Mouse (Mus musculus) MEL (cell line): ENCODE measurements at regions not wholly inside any gene's neighbourhood (a gene's known extent, or its start where the extent isn't known, plus 50 kb on each side); places are given as distances from the start of the nearest gene placed in this dataset.

Source experiments
- CTCF ChIP-seq, 3 experiments: IDR thresholded peaks in 2 of 3; conservative IDR thresholded peaks in 1 of 3; 2 replicates each; pipeline ENCODE4 v1.5.1; 2011 to 2012; ENCODE audit warnings: low read length in 3 of 3, low read depth in 2 of 3, mild to moderate bottlenecking in 2 of 3, improper control_type of control experiment in 1 of 3, inconsistent platforms in 1 of 3, mixed read lengths in 1 of 3, moderate library complexity in 1 of 3; ENCODE audit not compliant: control insufficient read depth in 1 of 3, insufficient read depth in 1 of 3, poor library complexity in 1 of 3, severe bottlenecking in 1 of 3
- POLR2A ChIP-seq, 2 experiments: IDR thresholded peaks; 2 replicates each; pipeline ENCODE4 v1.6.1; 2011 to 2012; ENCODE audit warnings: low read length in 2 of 2, mild to moderate bottlenecking in 2 of 2, control low read depth in 1 of 2, improper control_type of control experiment in 1 of 2, low read depth in 1 of 2, moderate library complexity in 1 of 2; ENCODE audit not compliant: control insufficient read depth in 1 of 2, insufficient read depth in 1 of 2, poor library complexity in 1 of 2
- SIN3A ChIP-seq: IDR thresholded peaks from 2 replicates; pipeline ENCODE4 v1.6.1; 2012; ENCODE audit warnings: low read length, improper control_type of control experiment, inconsistent platforms
- ZMIZ1 ChIP-seq: IDR thresholded peaks from 2 replicates; pipeline ENCODE4 v1.6.1; 2012; ENCODE audit warnings: low read depth, mild to moderate bottlenecking, inconsistent platforms, low read length, improper control_type of control experiment, moderate library complexity

GRCm38 (mm10) chr1:128898025-128898424 lies 305.9 kb upstream of the Cxcr4 start:
- TF ChIP-seq SIN3A = no peak
- no peak for TF ChIP-seq CTCF (IDR thresholded peaks at IDR 0.05 in 2 of 3, conservative IDR thresholded peaks at IDR 0.05 in 1 of 3; ENCODE audit: control insufficient read depth in 1 of 3, insufficient read depth in 1 of 3, low read depth in 2 of 3, low read length in 3 of 3, poor library complexity in 1 of 3, severe bottlenecking in 1 of 3)
- no peak for TF ChIP-seq POLR2A (IDR thresholded peaks at IDR 0.05; ENCODE audit: control insufficient read depth in 1 of 2, insufficient read depth in 1 of 2, low read depth in 1 of 2, low read length in 2 of 2, poor library complexity in 1 of 2)
- TF ChIP-seq ZMIZ1 = no peak
